Mouse (Mus musculus) erythroblast, embryonic 14.5 days (primary cell): ENCODE data around the gene Ptprd.

Source experiments
- GATA1 ChIP-seq: IDR thresholded peaks from 2 replicates; pipeline ENCODE4 v1.6.1; 2012; ENCODE audit warnings: low read length, inconsistent platforms, mixed read lengths
- TAL1 ChIP-seq: IDR thresholded peaks from 3 replicates; pipeline ENCODE4 v1.6.1; 2012; ENCODE audit warnings: low read length, inconsistent platforms, mixed read lengths

DNA sequence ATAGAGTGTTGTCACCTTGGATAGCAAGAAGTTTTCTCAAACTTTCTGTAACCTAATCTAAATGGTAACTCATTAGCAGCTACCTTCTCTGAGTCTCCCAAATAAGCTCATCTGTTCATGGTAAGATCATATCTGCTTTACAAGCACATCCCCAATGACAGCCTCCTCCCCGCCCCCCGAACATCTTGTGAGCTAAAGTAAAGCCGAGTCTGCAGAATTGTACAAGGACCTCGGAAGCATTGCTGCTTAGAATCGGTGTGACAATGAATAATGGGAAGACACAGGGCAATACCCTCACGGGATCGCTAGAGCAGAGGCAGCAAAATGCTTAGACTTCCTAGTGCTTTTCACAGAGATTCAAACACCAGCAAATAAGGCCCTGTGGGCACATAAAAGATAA, 571.7 kb downstream of the Ptprd start:
- TF ChIP-seq GATA1: no peak
- no peak for TF ChIP-seq TAL1
